Mouse (Mus musculus) heart, adult 2 months (tissue): ENCODE data around the gene Pld5.

ENCODE experiments used
- CTCF ChIP-seq: fragments of 200-600 bp; IDR thresholded peaks from 2 replicates; pipeline ENCODE4 v1.8.1; 2022; ENCODE audit warnings: antibody characterized with exemption, mild to moderate bottlenecking, moderate library complexity
- POLR2A ChIP-seq: fragments of 200-500 bp; IDR thresholded peaks from 2 replicates; pipeline ENCODE4 v1.6.1; 2011; ENCODE audit warnings: mild to moderate bottlenecking, low read depth, low read length, control low read depth; ENCODE audit not compliant: insufficient read depth

- TF ChIP-seq POLR2A = no peak
- TF ChIP-seq CTCF = no peak
Observed at GRCm38 (mm10) chr1:176197036-176197766, 77.9 kb downstream of the Pld5 start.
